Mouse (Mus musculus): ENCODE measurements around the gene Otud4.

DNA sequence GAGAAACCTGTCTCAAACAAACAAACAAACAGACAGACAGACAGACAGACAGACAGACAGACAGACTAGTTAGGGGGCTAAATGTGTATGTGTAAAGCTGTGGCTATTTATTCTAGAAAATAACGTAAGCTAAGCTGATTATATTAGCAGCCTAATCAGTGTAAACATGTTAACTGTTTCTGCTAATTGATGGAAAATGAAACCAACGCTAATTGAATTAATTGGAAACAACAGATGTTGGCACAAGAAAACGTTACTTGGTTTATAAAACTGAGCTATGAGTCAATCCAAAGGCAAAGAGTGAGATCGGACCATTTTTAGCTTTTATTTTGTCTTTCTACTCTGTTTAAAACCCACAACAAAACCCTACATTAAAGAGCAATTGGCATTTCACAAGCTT is 15.0 kb upstream of the Otud4 start:
- no peak for TF ChIP-seq CTCF (IDR thresholded peaks at IDR 0.05; ENCODE audit: insufficient read depth, low read length)
- TF ChIP-seq POLR2A (IDR thresholded peaks at IDR 0.05; ENCODE audit: borderline replicate concordance, extremely low read depth, low read depth, low read length), result no peak
